Mouse (Mus musculus) adrenal gland, adult 18-20 months (tissue): ENCODE results near the gene 3110070M22Rik. TPM values are rescaled to one million over a fixed set of nuclear protein-coding genes. Genes with fewer than 3 reads are reported as not detected.
"Not testable (repeated sequence)": the region's sequence is repeated elsewhere in the genome, so short reads cannot be mapped to it uniquely, and the experiment has no call there.

ENCODE experiments used
- DNase-seq, 2 experiments: peaks; one replicate each; pipeline ENCODE4 v3.0.0; 2021 to 2022; ENCODE audit warnings: low spot score in 2 of 2
- long read RNA-seq, 2 experiments: library from polyadenylated mRNA; stranded (forward); transcript quantifications; one replicate each; pipeline ENCODE4 v2.0.0; 2021
- total RNA-seq, 2 experiments: library from RNA; stranded (reverse); gene quantifications; 1 replicate in 1 of 2; 2 replicates in 1 of 2; pipeline ENCODE4 v1.2.3; 2021

3110070M22Rik gene
- total RNA-seq = 1 to 10 TPM; 1.1 to 1.2 TPM
- long read RNA-seq, experiment 1 = 0 reads
- long read RNA-seq, experiment 2 = 0 reads

DNA sequence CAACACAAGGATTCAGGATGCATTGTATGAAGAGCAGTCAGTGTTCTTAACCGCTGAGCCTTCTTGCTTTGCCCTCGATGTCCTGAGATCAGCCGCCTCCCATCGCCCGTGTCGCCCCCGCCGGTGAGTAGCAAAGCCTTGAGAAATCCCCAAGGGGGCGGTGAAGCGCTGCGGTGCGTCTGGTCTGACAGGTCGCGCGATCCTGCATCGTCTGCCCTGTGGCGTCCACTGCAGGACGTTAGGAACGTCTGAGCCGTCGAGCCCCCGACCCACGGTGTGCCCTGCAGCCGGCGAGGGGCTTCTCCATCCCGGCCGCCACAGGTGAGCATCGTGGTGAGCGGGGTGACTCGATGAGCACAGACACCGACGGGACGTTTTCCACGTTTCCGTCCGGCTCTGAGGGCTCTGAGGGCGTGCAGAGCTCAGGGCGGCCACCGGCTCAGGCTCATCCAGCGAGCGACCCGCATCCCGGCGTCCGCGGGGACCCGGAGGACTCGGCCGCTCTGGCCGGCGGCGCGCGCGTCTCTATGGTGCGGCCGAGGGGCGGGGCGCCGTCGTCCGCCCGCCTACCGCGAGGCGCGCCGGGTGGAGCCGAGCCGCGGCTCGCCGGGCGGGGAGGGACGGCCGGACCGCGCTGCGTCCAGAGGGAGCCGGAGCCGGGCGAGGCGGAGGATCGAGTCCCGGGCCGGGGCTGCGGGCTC is at the start of gene 3110070M22Rik, which contains the start of gene Tmem267:
TSS of gene 3110070M22Rik (minus strand) at position 504 of the 701 bp plus-strand sequence.
TSS of gene Tmem267 (plus strand) at position 160 of the 701 bp plus-strand sequence.
- peak; percentile 89 to 90 for DNase-seq

DNA sequence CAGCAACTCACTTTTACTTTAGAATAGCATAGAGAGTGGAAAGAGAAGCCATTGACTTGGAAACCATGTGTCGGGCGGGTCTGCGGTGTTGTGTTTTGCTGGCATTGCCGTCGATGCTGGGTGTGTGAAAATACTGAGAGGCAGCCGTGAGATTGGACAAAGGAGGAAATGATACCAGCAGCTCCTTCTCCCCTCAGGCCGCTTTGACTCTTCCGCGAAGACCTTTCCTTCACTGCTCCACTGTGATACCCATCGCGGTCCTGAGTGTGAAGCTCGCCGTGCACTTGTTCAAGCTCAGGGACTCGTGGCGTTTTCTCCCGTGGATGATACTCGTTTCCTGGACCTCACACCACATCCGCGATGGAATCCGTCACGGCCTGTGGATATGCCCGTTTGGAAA is 6.8 kb upstream of the 3110070M22Rik start:
- DNase-seq = not testable (repeated sequence)

DNA sequence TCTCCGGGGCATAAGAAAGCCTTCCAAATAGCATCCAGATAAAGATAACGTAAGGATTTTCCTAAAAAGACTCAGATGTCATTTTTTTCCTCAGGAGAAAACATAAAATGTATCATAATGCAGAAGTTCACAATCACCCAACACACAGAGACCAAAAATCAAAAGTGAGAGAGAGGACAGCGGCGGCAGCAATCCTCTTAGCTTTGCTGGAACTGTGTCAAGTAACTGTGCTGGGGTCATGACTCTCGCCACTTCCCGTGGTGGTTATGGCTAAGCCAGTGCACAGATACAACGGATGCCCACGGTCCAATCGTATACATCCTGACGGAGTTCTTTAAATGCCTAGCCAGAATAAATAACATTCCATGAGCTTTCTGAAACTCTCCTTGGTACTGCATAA is 3.9 kb upstream of the 3110070M22Rik start:
- not testable (repeated sequence) for DNase-seq

DNA sequence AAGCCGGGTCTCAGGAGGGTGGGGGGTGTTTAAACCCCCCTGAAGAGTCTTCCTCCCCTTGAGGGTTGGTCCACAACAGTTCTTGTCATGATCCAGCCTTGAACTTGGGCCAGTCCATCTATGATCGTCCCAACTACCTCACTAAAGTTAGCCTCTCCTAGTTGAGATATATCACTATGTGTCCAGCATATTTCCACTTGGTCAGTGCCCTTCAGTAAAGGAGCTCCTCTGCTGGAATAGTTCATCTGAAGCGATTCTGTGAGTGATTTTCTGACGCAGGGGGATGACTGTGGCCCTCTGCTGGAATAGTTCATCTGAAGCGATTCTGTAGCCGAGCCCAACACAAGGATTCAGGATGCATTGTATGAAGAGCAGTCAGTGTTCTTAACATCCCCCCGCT is 829 bp downstream of the 3110070M22Rik start:
- no peak for DNase-seq

DNA sequence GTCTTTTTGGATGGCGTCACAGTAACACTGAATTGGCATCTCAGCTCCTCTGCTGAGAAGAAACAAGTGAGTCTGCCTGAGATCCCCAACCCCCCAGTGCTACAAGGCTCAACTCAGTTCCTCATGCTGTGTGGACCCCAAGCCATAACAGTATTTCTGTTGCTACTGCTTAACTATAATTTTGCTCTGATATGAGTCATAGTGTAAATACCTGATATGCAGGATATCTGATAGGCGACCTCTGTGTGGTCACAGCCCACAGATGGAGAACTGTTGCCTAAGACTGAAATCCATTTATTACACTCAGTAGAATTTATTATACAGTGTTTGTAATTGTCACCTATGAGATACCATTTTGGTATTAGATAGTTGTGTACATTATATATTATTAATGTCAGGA is 10.4 kb downstream of the 3110070M22Rik start:
- no peak for DNase-seq

DNA sequence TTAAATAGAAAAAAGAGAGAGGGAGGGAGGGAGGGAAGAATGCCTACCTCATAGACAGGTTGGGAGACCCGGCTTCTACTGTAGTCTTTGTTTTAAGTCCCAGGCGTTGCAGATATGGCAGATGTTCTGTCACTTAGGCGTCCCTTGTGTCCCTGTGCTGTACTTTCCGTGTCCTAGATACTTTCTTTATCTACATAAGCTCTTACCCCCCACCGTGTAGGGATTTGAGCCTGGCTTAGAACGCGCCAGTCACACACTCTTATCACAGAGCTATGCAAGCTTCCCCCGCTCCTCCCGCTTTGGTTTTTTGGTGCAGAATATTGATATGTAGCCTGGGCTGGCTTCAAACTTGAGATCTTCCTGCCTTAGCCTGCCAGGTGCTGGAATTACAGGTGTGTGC is 11.6 kb downstream of the 3110070M22Rik start:
- DNase-seq = no peak

DNA sequence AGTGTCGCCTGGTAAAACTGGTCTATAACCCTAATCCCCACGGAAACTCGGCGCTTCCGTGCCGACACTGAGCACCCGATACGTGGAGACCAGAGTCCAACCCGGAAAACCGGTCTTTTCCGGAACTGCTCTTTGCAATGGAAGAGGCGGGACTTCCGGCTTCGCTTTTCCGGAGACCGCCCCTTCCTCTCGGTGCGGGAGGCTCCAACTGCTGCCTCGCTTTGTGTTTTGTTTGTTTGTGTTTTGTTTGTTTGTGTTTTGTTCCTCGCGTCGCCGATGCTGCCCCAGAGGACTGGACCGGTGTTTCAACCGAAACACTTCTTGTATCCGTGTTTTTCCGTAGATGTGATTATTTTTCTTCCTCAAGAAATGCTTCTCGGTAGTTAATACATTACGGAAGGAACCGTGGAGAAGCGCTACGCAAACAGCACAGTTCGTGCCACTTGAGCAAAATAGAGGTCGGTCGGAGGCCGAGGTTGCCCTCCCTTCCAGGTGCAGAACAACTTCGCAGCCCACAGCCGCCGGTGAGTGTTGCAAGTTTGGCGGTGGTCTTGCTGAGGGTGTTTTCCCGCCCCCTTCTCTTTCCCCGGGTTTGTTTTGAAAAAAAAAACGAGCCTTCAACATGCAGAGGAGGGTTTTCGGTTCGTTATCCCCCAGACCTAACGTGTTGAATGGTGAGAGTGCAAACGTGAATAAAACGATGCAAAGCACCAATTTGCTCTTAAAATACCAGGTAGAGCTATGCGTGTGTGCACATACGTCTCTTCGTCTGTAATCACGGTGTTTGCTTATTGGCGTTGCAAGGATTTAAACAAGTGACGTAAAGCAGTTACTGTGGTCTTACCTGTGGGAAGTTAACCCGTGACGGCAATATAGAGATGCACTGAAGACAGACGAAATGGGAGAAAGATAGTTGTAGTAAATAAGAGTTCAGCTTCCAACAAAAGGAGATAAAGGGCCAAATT is 25.3 kb downstream of the 3110070M22Rik start, which contains the start of gene 4833420G17Rik:
TSS of gene 4833420G17Rik (plus strand) at position 173 of the 965 bp plus-strand sequence.
- DNase-seq = peak; percentile 79 to 83

DNA sequence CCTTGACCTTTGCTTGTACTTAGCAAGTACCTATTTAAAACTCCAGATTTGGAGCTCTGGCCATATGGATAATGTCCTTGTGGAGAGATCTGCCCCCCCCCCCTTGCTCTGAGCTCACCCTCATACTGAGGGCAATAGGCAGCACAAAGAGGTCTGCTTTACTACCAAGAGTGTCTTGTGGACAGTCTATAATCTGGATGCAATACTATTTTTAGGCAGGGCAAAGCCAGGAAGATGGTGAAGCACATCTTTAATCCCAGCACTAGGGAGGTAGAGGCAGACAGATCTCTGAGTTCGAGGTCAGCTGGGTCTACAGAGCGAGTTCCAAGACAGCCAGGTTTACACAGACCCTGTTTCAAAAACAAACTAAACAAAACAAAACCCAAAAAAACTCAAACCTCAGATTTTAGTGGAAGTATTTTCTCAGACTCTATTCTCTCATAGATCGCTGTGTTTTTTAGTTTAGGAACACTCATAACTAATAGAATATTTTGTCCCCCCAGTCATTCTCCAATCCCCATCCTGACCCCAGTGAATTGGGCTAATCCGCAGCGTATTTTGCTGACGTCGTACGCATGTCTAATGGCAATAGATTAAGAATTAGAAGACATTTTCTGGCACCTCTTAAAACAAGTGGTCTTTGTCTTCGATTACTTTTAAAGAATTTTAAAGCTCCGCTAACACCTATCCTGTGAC is 26.1 kb downstream of the 3110070M22Rik start:
- DNase-seq = no peak

DNA sequence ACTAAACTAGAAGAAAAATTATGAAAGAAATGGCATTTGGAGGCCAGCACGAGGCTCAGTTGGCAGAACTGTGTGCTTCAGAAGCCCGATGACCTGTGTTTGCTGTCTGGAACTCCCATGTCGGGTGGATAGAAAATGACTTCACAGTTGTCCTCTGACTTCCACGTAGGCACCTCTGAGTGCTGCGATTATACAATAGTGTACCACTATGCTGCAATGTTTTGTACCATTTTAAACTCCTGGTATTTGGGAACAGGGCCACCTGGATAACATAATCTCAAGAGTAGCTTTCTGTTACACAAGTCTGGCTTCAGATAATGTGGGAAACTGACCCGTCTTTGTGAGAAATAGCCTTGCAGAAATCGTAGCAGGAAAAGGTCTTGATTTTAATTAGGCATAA is 31.8 kb downstream of the 3110070M22Rik start:
- no peak for DNase-seq

DNA sequence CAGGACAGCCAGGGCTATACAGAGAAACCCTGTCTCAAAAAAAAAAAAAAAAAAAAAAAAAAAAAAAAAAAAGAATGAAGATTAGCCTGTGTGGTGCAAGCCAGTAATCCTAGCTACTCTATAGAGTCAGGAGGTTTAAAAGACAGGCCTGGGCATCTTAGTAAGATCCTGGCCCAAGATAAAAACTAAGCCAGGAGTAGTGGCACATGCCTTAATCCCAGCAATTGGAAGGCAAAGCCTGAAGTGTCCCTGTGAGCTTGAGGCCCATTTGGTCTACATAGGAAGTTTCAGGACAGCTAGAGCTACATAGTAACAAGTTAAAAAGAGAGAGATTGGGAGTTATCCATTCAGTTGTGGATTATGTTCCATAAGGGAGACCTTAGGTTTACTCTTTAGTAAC is 33.1 kb downstream of the 3110070M22Rik start:
- no peak for DNase-seq

DNA sequence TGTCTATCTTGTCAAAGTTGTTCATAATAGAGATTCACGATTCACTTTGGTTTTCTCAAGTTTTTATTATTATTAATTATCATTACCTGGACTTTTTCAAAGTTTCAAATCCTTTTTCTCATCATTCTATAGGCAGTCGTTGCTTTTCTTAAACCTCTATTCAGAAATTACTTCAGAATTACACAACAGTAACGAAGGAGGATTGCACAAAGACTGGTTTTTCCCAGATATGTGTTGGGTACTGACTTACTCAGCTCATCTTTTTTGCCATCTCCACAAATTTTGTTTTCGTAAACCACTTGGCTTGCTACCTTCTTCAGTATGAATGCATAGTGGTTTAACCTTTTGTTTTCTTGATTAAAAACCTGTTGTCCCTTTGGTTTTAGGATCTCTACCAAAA is 34.6 kb downstream of the 3110070M22Rik start:
- DNase-seq = no peak

DNA sequence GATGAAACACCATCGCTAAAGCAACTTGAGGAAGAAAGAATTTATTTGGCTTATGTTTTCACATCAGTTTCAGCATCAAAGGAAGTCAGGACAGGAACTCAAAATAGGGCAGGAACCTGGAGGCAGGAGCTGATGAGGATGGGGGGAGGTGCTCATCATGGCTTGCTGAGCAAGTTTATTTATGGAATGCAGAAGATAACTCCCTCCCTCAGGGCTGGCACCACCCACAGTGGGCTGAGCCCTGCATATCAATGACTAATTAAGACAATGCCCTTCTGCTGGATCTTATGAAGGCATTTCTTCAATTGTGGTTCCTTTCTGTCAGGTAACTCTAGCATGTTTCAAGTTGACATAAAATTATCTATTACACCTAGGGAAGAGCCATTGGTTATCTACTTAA is 45.9 kb downstream of the 3110070M22Rik start:
- no peak for DNase-seq

Other genes starting within 250 kb of the 3110070M22Rik start
- gene Paip1, start 59.8 kb downstream of the 3110070M22Rik start, total RNA-seq = 100 to 1,000 TPM in 1 of 2 experiments, 10 to 100 TPM in 1; 94.4 to 141 TPM
- 10 to 100 TPM; 12.4 to 17.1 TPM for gene 4833420G17Rik, start 25.6 kb downstream of the 3110070M22Rik start, total RNA-seq
- gene Tmem267, start 344 bp downstream of the 3110070M22Rik start, total RNA-seq = 10 to 100 TPM; 12.3 to 13.8 TPM
- under 1 TPM; 0.19 to 0.33 TPM for gene Ccl28, start 135.4 kb upstream of the 3110070M22Rik start, total RNA-seq
- gene Hmgcs1, start 202.0 kb upstream of the 3110070M22Rik start, total RNA-seq = 100 to 1,000 TPM; 226 to 399 TPM